Mouse (Mus musculus): ENCODE results near the gene Csnk1g2. TPM values are rescaled to one million over a fixed set of nuclear protein-coding genes. Genes with fewer than 3 reads are reported as not detected.

The Csnk1g2 gene
- polyA plus RNA-seq, 2 experiments, result 110 to 253 TPM

DNA sequence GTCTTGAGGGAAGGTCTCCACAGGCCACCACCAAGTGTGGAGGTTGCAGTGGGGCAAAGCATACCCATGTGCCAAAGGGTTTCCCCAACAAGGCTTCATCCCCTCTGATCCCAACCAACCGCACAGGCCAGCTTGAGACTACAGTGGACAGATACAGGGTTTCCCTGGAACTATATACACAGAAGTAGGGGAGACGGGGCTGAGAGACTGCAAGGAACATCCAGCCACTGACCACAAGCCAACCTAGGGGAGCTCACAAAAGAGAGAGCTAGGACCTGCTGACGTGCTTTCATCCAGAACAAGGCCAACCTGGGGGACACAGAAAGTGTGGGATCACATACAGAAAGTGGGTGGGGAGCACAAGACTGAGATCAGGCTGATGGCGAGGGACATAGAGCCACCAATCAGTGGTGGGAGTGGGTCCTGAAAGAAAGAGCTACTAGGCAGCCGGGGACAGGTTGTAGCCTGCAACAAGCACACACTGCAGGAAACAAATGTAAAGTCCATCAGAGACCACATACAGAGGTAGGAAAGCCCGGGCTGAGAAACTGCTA lies 52.3 kb downstream of the Csnk1g2 start:
- no peak for DNase-seq (ENCODE audit: low spot score)
- no peak for ATAC-seq (ENCODE audit: low FRiP score, low read depth)
- Histone ChIP-seq H3K9me3 (ENCODE audit: control insufficient read depth, low read length) (no peaks in the 10 kb centered on the region), H3K36me3 (ENCODE audit: control insufficient read depth, insufficient read depth, low read length) (peaks cover 42% of the 10 kb centered on the region), H3K9ac (ENCODE audit: low read depth, low read length, severe bottlenecking) (peak overlapping the region; percentile 92), H3K27ac (replicated peaks; ENCODE audit: low read depth, low read length) (peak overlapping the region; percentile 86; the same call in 1 of the 2 replicates), H3K4me1 (ENCODE audit: control insufficient read depth, insufficient read depth, low read length) (peaks cover 48% of the 10 kb centered on the region), H3K4me2 (replicated peaks; ENCODE audit: low read depth, low read length, severe bottlenecking) (peak overlapping the region; percentile 87), H3K4me3 (replicated peaks; ENCODE audit: low read length) (peak overlapping the region; percentile 97), H3K27me3 (ENCODE audit: control insufficient read depth, insufficient read depth, low read length) (no peaks in the 10 kb centered on the region)
- 18% methylated on average over 6 of the region's 6 CpGs for WGBS
- no peak for TF ChIP-seq POLR2A (IDR thresholded peaks at IDR 0.05; ENCODE audit: borderline replicate concordance, extremely low read depth, insufficient read depth, insufficient read length)

- Histone ChIP-seq H3K27me3 (ENCODE audit: control insufficient read depth, insufficient read depth, low read length) (no peaks in the 10 kb centered on the region), H3K27ac (replicated peaks; ENCODE audit: low read depth, low read length) (peak overlapping the region; percentile 86), H3K4me3 (replicated peaks; ENCODE audit: low read length) (peak overlapping the region; percentile 97), H3K9ac (ENCODE audit: low read depth, low read length, severe bottlenecking) (peak overlapping the region; percentile 92), H3K4me1 (ENCODE audit: control insufficient read depth, insufficient read depth, low read length) (peaks cover 48% of the 10 kb centered on the region), H3K36me3 (ENCODE audit: control insufficient read depth, insufficient read depth, low read length) (peaks cover 35% of the 10 kb centered on the region), H3K4me2 (replicated peaks; ENCODE audit: low read depth, low read length, severe bottlenecking) (peak overlapping the region; percentile 87), H3K9me3 (ENCODE audit: control insufficient read depth, low read length) (no peaks in the 10 kb centered on the region)
- ATAC-seq (ENCODE audit: low FRiP score, low read depth) (no peak), DNase-seq (ENCODE audit: low spot score) (no peak)
- 0% methylated on average over 33 of the region's 54 CpGs for WGBS
- TF ChIP-seq POLR2A (IDR thresholded peaks at IDR 0.05; ENCODE audit: borderline replicate concordance, extremely low read depth, insufficient read depth, insufficient read length), result 0 out of 2 replicates have a peak, but pooled peaks have one; percentile 40
Measured at GRCm38 (mm10) chr10:80675405-80676197, 53.0 kb downstream of the Csnk1g2 start.

GRCm38 (mm10) chr10:80676198-80676928 lies 53.7 kb downstream of the Csnk1g2 start:
- WGBS, result 0% methylated on average over 44 of the region's 78 CpGs
- ATAC-seq (ENCODE audit: low FRiP score, low read depth), result peak; percentile 93
- peak overlapping the region; percentile 87 for H3K4me2 ChIP-seq (replicated peaks; ENCODE audit: low read depth, low read length, severe bottlenecking)
- H3K27me3 ChIP-seq (ENCODE audit: control insufficient read depth, insufficient read depth, low read length), result no peaks in the 10 kb centered on the region
- DNase-seq (ENCODE audit: low spot score), result peak; percentile 99
- H3K9ac ChIP-seq (ENCODE audit: low read depth, low read length, severe bottlenecking), result peak overlapping the region; percentile 92
- peak; percentile 99 for TF ChIP-seq POLR2A (IDR thresholded peaks at IDR 0.05; ENCODE audit: borderline replicate concordance, extremely low read depth, insufficient read depth, insufficient read length)
- H3K4me1 ChIP-seq (ENCODE audit: control insufficient read depth, insufficient read depth, low read length), result peaks cover 48% of the 10 kb centered on the region
- no peaks in the 10 kb centered on the region for H3K9me3 ChIP-seq (ENCODE audit: control insufficient read depth, low read length)
- H3K27ac ChIP-seq (replicated peaks; ENCODE audit: low read depth, low read length), result peak overlapping the region; percentile 86
- peaks cover 27% of the 10 kb centered on the region for H3K36me3 ChIP-seq (ENCODE audit: control insufficient read depth, insufficient read depth, low read length)
- peak overlapping the region; percentile 97 for H3K4me3 ChIP-seq (replicated peaks; ENCODE audit: low read length)

DNA sequence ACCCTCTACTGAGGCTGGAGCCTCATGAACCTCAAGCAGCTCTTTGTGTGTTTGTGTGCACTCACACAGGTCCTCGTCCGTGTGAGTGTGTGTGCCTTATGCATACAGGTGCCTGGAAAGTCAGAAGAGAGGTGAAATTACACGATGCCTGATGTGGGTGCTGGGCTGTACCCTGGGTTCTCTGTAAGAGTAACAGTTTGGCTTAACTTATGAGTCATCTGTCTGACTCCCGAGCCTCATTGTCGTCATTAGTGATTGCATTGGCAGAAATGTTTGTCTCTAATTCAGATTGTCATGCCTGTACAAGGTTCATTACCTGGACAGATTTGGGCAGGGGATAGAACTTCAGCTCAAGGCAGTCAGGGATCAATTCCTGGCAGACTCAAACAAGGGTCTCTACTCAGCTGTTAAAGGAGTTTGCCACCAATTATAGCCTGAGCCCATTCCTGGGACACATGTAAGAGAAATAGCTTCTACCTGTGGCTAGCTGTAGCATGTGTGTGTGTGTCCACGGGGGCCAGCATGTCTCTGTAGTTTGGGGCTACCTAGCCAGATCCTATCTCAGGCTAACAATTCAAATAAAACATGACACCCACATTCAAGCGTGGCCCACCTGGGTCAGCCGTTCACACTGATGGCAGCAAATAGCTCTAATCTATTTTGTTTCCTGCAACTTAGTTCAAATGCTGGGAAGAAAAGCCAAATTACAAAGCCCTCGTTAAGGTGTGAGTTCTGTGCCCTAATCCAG lies 54.7 kb downstream of the Csnk1g2 start:
- no peak for TF ChIP-seq POLR2A (IDR thresholded peaks at IDR 0.05; ENCODE audit: borderline replicate concordance, extremely low read depth, insufficient read depth, insufficient read length)
- peak overlapping the region; percentile 86 for H3K27ac ChIP-seq (replicated peaks; ENCODE audit: low read depth, low read length)
- H3K27me3 ChIP-seq (ENCODE audit: control insufficient read depth, insufficient read depth, low read length), result no peaks in the 10 kb centered on the region
- H3K4me3 ChIP-seq (replicated peaks; ENCODE audit: low read length), result peak overlapping the region; percentile 97
- H3K9me3 ChIP-seq (ENCODE audit: control insufficient read depth, low read length), result no peaks in the 10 kb centered on the region
- DNase-seq (ENCODE audit: low spot score) (no peak), ATAC-seq (ENCODE audit: low FRiP score, low read depth) (no peak)
- peaks cover 18% of the 10 kb centered on the region for H3K36me3 ChIP-seq (ENCODE audit: control insufficient read depth, insufficient read depth, low read length)
- H3K9ac ChIP-seq (ENCODE audit: low read depth, low read length, severe bottlenecking), result peak overlapping the region; percentile 53
- H3K4me1 ChIP-seq (ENCODE audit: control insufficient read depth, insufficient read depth, low read length), result peaks cover 48% of the 10 kb centered on the region
- 22% methylated on average over 9 of the region's 9 CpGs for WGBS
- H3K4me2 ChIP-seq (replicated peaks; ENCODE audit: low read depth, low read length, severe bottlenecking), result peak overlapping the region; percentile 55
